Mouse (Mus musculus): ENCODE measurements around the gene Pbrm1. TPM values are rescaled to one million over a fixed set of nuclear protein-coding genes. Genes with fewer than 3 reads are reported as not detected.

Pbrm1 gene
- 10 to 100 TPM; 40.1 to 46.0 TPM for polyA plus RNA-seq (2017; shearing (Covaris generic))

DNA sequence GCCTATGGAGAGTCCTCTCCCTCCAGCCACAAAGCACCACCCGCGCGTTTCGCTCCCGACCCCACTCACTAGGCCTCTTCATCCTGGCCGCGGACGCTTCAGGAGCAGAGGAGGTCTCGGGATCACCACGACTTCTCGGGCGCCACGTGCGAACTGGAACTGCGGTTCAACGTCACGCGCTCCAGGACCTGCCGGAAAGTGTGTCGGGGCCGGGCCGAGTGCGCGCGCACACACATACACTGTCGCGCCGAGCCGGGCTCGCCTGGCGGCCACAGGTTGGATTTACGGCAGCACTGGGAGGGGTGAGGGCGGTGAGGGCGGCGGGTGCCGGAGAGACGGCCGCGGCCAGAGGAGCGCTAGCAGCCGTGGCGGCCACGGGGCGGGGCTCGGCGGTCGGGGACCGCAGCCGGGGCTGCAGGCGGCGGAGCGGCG is at the start of gene Pbrm1, which contains the start of gene Gnl3:
Pbrm1 (plus strand) TSS at position 279 of the 432 bp plus-strand sequence.
Gnl3 (minus strand) TSS at position 293 of the 432 bp plus-strand sequence.
- peak; percentile 64 for ATAC-seq

DNA sequence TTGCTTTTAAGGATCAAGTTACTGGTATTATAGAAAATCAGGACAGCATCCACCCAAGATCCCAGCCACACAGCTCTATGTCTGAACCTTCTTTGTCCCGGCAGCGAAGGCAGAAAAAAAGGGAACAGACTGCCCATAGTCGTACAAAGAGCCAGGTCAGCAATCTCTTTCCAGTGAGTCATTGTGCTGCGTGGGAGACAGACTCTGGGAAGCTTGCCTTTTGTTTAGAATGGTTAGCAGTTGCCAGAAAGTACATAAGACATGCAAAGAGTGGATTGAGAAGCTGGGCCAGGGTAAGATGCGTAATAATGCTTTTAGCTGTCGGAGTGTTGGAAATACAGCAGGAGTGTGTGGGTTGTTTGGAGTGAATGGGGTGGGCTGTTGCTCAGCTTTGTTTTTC is 44.7 kb upstream of the Pbrm1 start:
- no peak for ATAC-seq

GRCm38 (mm10) chr14:30976222-30976621 is 42.7 kb upstream of the Pbrm1 start:
- ATAC-seq: no peak

GRCm38 (mm10) chr14:30996417-30996816 is 22.5 kb upstream of the Pbrm1 start:
- ATAC-seq: no peak

- ATAC-seq: no peak
These were observed 18.6 kb upstream of the Pbrm1 start for GRCm38 (mm10) chr14:31000356-31000755.

DNA sequence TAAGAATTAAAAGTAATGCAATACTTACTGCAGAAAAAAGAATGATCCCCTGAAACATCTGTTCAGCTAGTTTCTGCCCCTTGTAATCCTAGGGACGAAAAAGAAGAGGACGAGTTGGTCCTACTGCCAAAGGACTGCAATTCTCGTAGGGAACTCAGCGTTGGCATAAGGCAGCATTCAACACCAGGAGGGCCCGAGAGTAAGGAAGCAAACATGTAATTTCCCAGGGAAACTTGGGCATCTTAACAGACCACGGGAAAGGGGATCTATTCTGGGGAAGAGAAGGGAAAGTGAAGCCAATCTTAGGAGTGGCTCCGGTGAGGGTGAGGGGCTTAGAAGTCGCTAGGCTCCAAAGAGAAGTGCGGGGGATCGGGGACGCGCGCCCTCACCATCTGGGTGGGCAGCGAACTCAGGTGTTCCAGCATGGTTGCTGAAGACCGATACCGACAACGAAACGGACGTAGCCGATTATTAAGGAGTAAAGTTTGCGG is 18.1 kb upstream of the Pbrm1 start:
- peak; percentile 17 for ATAC-seq

DNA sequence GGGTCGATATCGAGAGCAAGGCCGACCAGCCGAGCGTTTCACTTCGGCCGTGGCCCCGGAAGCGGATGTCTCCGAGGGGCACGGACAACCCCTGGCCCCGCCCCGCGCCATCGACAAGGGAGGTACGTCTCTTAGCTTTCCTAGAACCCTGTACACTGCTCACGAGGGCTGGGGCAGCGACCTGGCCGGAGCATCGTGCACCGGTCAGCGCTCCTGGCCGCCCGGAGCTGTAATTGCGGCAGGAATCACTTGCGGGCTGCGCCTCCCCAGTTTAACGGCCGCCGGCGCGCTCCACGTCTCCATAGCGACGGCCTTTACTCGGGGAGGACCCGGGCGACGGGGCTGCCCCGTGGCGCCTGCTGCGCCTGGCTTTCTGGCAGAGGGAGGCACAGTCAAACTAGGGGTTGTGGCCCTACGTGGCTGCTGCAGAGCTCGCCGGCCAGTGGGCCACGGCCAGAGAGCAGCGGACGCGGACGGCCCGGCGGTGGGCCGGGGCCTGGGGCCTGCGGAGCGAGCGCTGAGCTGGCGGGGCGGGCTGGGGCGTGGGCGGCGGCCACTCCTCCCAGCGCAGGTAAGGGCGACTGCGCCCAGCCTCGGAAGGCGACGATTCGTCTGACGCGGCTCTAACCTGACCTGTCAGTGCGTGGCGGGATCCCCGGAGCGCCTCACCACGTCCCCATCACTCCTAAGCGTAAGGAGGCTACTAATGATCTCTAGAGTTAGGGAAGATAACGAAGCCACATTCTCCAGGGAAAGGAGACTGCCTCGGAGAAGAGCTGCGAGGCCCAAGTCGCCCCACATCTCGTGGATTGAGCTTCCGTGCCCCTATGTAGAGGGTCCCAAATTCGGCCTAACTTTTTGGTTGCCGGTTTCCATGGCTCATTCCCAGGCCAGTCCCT is 17.4 kb upstream of the Pbrm1 start, which contains the start of the genes Glt8d1 and Spcs1:
Glt8d1 (plus strand) TSS at position 94 of the 899 bp plus-strand sequence.
Spcs1 (minus strand) TSS at position 366 of the 899 bp plus-strand sequence.
- ATAC-seq: peak; percentile 89

DNA sequence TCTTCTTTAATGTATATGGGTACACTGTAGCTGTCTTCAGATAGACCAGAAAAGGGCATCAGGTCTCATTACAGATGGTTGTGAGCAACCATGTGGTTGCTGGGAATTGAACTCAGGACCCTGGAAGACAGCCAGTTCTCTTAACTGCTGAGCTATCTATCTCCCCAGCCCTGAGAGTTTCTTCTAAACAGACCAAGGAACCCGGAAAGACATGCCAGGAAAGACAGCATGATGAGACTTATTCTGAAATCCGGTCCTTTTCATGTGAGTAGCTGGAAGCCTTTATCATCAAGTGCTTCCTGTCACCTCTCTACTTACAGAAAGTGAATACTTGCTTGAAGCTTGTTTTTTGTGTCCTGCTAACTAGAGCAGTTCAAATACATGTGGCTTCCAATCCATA is 14.4 kb upstream of the Pbrm1 start:
- no peak for ATAC-seq

DNA sequence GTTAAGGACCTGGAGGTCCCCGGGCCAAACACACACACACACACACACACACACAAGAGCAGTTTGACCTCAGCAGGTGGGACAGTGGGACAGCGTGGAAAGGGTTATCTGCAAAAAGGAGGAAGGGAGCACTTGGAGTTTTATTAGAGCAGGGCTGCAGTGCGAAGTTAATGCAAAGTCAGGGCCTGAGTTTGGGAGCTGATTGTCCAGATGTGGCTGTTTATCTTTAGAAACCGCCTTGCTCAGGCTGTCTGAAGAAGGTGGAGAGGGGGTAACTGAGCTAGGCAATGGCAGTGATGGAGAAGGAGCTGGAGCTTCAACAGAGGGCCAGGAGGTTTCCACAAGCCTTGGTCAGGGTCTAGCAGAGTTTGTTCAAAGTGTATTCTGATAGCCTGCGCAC is 12.2 kb upstream of the Pbrm1 start:
- no peak for ATAC-seq

- no peak for ATAC-seq
These were observed 7.3 kb upstream of the Pbrm1 start for GRCm38 (mm10) chr14:31011588-31011987.

- ATAC-seq: no peak
These were observed 5.0 kb upstream of the Pbrm1 start for GRCm38 (mm10) chr14:31013928-31014327.

- no peak for ATAC-seq
These were observed 2.9 kb upstream of the Pbrm1 start for GRCm38 (mm10) chr14:31016063-31016462.

DNA sequence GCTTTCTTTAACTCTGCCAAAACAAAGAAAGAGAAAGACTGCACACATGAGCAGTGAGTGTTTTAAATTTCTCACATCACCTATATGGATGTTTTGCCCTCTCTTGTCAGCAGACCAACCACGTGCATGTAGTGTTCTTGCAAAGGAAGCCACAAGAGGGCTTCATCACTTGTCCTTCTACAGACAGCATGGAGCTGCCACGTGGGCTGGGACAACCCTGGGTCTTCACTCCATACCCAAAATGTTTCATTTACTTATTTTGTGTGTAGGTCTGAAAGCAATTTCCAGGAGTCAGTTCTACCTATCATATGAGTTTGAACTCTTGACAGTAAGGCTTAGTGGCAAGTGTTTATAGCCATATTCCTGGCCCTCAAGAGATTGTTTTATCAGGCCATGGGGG is 1.1 kb upstream of the Pbrm1 start:
- no peak for ATAC-seq

- ATAC-seq: peak; percentile 87
These were observed 630 bp downstream of the Pbrm1 start for GRCm38 (mm10) chr14:31019331-31020205.

- ATAC-seq: no peak
These were observed 3.6 kb downstream of the Pbrm1 start for GRCm38 (mm10) chr14:31022579-31022978.

GRCm38 (mm10) chr14:31025785-31026184 is 6.8 kb downstream of the Pbrm1 start:
- peak; percentile 49 for ATAC-seq

DNA sequence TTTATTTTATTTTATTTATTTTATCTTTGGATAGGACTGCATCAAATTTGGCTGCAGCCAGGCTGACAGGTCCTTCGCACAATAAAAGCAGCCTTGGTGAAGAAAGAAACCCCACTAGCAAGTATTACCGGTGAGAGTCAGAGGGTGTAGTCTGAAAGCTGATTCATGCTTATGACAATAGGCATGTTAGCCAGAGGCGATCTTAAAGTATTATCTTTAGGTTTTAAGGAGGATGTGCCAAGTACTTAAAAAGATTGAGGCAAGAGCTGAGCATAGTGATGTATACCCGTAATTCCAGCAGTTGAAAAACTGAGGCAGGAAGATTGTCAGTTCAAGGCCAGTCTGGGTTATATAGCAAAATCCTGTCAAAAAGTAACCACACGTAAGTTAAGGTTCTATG is 26.4 kb downstream of the Pbrm1 start:
- no peak for ATAC-seq

DNA sequence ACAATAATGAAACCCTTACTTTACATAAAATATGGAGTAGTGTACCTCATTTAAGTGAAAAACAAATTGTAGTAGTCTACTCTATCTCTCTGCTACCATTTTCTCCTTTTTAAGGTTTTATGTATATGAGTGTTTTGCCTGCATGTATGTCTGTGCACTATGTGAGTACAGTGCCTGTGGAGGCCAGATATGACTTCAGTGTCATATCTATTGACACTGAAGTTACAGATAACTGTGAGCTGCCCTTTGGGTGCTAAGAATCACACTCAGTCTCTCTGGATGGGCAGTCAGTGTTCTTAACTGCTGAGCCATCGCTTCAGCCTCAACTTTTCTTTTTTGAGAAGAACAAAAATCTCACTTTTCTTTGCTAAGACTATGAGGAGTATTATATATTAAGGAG is 26.9 kb downstream of the Pbrm1 start:
- no peak for ATAC-seq

GRCm38 (mm10) chr14:31062277-31062676 is 43.3 kb downstream of the Pbrm1 start:
- ATAC-seq: no peak

DNA sequence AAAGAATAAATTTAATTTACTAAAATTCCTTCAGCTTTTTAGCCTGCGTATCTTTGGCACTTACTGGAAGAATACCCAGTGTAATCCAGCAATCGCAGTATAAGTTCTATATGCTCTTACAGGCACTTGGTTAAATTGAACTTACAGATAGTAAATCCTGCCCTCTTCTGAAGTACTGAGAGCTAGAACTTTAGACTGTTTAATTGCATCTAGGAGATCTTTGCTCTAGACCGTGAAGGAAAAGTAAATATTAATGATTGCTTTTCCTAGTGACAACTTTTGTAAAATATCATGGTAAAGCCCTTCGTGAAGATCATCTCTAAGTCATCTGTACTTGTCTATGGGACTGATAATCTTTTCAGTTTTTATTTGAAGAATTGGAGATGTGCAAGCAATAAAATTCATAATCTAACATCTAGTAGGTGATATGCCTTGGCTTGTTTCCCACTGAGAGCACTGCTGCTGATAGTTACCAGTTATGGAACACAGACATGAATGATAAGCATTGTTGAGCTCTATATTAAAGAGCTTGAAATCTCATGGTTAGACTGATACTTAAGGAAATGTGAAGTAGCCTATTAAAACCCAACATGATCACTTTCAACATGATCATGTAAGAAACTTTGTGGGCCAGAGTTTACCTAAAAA is 50.3 kb downstream of the Pbrm1 start:
- ATAC-seq: no peak

- no peak for ATAC-seq
These were observed 59.8 kb downstream of the Pbrm1 start for GRCm38 (mm10) chr14:31078597-31079208.
